16 mouse cellular contexts compared by ENCODE assay signal in the genomic region with DNA sequence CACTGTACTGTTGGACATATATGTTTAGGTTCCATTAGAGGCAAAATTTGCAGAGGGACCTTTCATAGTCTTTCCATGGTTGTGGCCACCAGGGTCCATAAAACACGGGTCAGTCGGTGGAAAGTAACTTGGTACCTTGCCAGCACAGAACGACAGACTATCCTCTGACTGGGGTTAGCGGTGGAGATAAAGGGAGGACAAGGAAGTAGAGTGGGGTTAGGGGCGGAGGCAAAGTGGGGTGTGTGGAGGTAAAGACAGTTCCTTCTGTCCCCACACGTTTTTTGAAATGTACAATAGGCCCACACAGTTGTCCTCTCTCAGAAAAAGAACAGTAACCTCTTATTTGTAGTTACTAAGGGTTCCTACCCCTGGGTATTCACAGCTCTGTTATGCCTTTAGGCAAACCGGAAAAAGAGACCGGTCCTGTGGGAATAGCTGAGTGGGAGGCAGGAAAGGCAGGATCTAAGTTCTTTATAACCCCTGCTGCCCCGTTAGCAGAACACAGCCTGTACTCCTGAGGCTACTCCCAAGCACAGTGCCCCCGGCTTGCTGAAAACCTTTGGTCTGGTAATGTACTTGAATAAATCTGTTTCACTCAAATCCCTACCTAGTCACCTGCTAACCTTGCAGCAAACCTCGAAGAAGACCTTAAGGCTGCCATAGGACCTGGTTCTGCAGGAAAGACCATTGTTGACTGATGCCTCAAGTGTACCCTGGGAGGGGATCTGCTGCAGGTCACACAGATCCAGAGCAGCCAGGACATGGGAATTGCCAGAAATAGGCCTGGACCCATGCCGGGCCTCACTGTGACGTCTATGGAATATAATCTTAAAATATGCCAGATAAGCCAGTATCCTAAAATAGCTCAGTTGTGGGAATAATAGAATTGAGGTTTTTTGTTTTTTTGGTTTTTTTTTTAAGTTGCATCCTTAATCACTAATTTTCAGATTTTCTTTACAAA. TPM values are rescaled to one million over a fixed set of nuclear protein-coding genes. Genes with fewer than 3 reads are reported as not detected.
DNase-seq lines count a peak whose midpoint lies in the region; ATAC-seq lines count a peak whose summit lies in the region.
"Had no signal": no experiment of that assay in that cellular context is flagged by ENCODE, and none has a peak within 500 bp of the region (broad histone marks: within the 10 kb centered on the region; RNA-seq: fewer than 3 reads in every experiment).

No protein-coding gene starts in this region.

- WGBS in forebrain, embryonic 13.5 days = 81% methylated on average over 13 of the region's 13 CpGs

- intact Hi-C loops in heart, postnatal 14 days (cut with DNase I) = no loop called here

- peak; percentile 17 for DNase-seq in kidney, postnatal 10 days
- DNase-seq in kidney, adult 8-10 months = no peak
- DNase-seq in heart, adult 18-20 months = peak; percentile 63 to 68
- DNase-seq in heart, postnatal 14 days = peak; percentile 44 to 51
- peak; percentile 49 for DNase-seq in thymus, postnatal 25 days
- no peak for DNase-seq in lung, postnatal 10 days
- DNase-seq in embryo, embryonic 9.5 days (ENCODE audit: extremely low spot score) = no peak
- DNase-seq: cerebellum, postnatal 14 days; gastrocnemius, postnatal 36 days; lung, postnatal 14 days had no signal

- no peak overlapping the region for H3K4me2 ChIP-seq in forebrain, embryonic 13.5 days

- no peak overlapping the region for H3K4me3 ChIP-seq in forebrain, embryonic 13.5 days

- H3K4me1 ChIP-seq in forebrain, embryonic 13.5 days = no peaks in the 10 kb centered on the region

- H3K27ac ChIP-seq in forebrain, embryonic 13.5 days = no peak overlapping the region

- no peaks in the 10 kb centered on the region for H3K27me3 ChIP-seq in forebrain, embryonic 13.5 days

- no peak overlapping the region for H3K9ac ChIP-seq in forebrain, embryonic 13.5 days

- no peak for ATAC-seq in forebrain, embryonic 13.5 days
- ATAC-seq: CD4-positive, CD25-positive, alpha-beta regulatory T cell, adult 4 months; intestine, embryonic 16.5 days had no signal

- H3K9me3 ChIP-seq in forebrain, embryonic 13.5 days (replicated peaks) = no peaks in the 10 kb centered on the region

- no peaks in the 10 kb centered on the region for H3K36me3 ChIP-seq in forebrain, embryonic 13.5 days (ENCODE audit: poor library complexity, severe bottlenecking)

RNA-seq across cellular contexts. Expression of gene Gm29133, which starts 51.6 kb away (rescaled TPM):
- total RNA-seq in heart, adult 18-20 months (2021) = not detected
- total RNA-seq in heart, postnatal 14 days (2021) = not detected
- not detected in 2 replicates for polyA plus RNA-seq in forebrain, embryonic 13.5 days (2015; fragmentation: Nextera tagmentation; extraction: Ambion mirVana)
- total RNA-seq: gastrocnemius, postnatal 36 days; layer of hippocampus, postnatal 14 days; liver, adult 2 months had no signal
- polyA plus RNA-seq: CD4-positive, CD25-positive, alpha-beta regulatory T cell, adult 4 months; intestine, embryonic 16.5 days; liver, adult 2 months; spleen, adult 2 months had no signal

Comparison
In these comparisons a context has a peak if more than half of its experiments do, and no peak if none do; other contexts are left out.
1. DNase-seq: peak in kidney, postnatal 10 days (single experiment), heart, adult 18-20 months (2 of 2), heart, postnatal 14 days (2 of 2) and thymus, postnatal 25 days (single experiment); none in kidney, adult 8-10 months (0 of 2), lung, postnatal 10 days (single experiment) and embryo, embryonic 9.5 days (single experiment).